Mouse (Mus musculus): Measurements from ENCODE around the gene Zfp644.

- TF ChIP-seq CTCF (IDR thresholded peaks at IDR 0.05; ENCODE audit: low read depth) = no peak
- TF ChIP-seq EP300 (IDR thresholded peaks at IDR 0.05; ENCODE audit: low read depth) = no peak
Observed at GRCm38 (mm10) chr5:106599482-106599881, 97.6 kb downstream of the Zfp644 start.

Data from heart, postnatal 0 days (tissue).